Mouse (Mus musculus) myocyte (in vitro differentiated cells): Measurements from ENCODE around the gene Olfr414.

Source experiments
- CEBPB ChIP-seq: IDR thresholded peaks from 2 replicates; pipeline ENCODE4 v1.6.1; 2011; ENCODE audit warnings: mild to moderate bottlenecking, moderate library complexity; ENCODE audit not compliant: poor library complexity, insufficient read depth, severe bottlenecking
- MAX ChIP-seq: IDR thresholded peaks from one replicate; pipeline ENCODE4 v1.6.1; 2011; ENCODE audit warnings: low read depth, mild to moderate bottlenecking, control low read depth
- MYOD1 ChIP-seq, 3 experiments: IDR thresholded peaks; one replicate each; pipeline ENCODE4 v1.6.1; 2011; ENCODE audit warnings: control low read depth in 2 of 3, low read depth in 2 of 3, mild to moderate bottlenecking in 2 of 3, moderate library complexity in 1 of 3; ENCODE audit not compliant: insufficient read length in 2 of 3, control insufficient read depth in 1 of 3
- MYOG ChIP-seq, 3 experiments: IDR thresholded peaks; one replicate each; pipeline ENCODE4 v1.6.1; 2011; ENCODE audit warnings: control low read depth in 2 of 3, low read depth in 2 of 3, mild to moderate bottlenecking in 2 of 3; ENCODE audit not compliant: insufficient read length in 2 of 3, control insufficient read depth in 1 of 3, insufficient read depth in 1 of 3
- POLR2A ChIP-seq: IDR thresholded peaks from one replicate; pipeline ENCODE4 v1.6.1; 2011; ENCODE audit warnings: low read depth, mild to moderate bottlenecking, control low read depth, moderate library complexity; ENCODE audit not compliant: insufficient read length
- TCF12 ChIP-seq: IDR thresholded peaks from one replicate; pipeline ENCODE4 v1.6.1; 2011; ENCODE audit warnings: mild to moderate bottlenecking, control low read depth; ENCODE audit not compliant: poor library complexity, insufficient read depth, severe bottlenecking
- USF1 ChIP-seq: IDR thresholded peaks from one replicate; pipeline ENCODE4 v1.6.1; 2011; ENCODE audit warnings: low read depth, mild to moderate bottlenecking, control low read depth, moderate library complexity

- TF ChIP-seq MAX, result no peak
- TF ChIP-seq TCF12, result no peak
- no peak for TF ChIP-seq POLR2A
- TF ChIP-seq MYOD1 (IDR thresholded peaks at IDR 0.05; ENCODE audit: control insufficient read depth in 1 of 3, insufficient read length in 2 of 3, low read depth in 2 of 3), result no peak
- no peak for TF ChIP-seq MYOG (IDR thresholded peaks at IDR 0.05; ENCODE audit: control insufficient read depth in 1 of 3, insufficient read depth in 1 of 3, insufficient read length in 2 of 3, low read depth in 2 of 3)
- TF ChIP-seq CEBPB, result no peak
- TF ChIP-seq USF1, result no peak
Measured at GRCm38 (mm10) chr1:174469736-174470135, 45.9 kb downstream of the Olfr414 start.
